Mouse (Mus musculus) limb, embryonic 14.5 days (tissue): Measurements from ENCODE around the gene Gm10282. TPM values are rescaled to one million over a fixed set of nuclear protein-coding genes. Genes with fewer than 3 reads are reported as not detected.

Experiments
- ATAC-seq: fragments of 200-750 bp; cut with Nextera tagmentation; 2 replicates; pipeline ENCODE4 v1.8.0; 2017; ENCODE audit warnings: low read depth, moderate number of reproducible peaks, moderate TSS enrichment; ENCODE audit not compliant: low FRiP score
- DNase-seq: peaks from one replicate; pipeline ENCODE4 v3.0.0-alpha.2; 2015; ENCODE audit warnings: low spot score
- H3K27ac ChIP-seq: fragments of 300-500 bp; sonication (generic); replicated peaks from 2 replicates; pipeline ENCODE4 v1.5.1; 2014; ENCODE audit warnings: low read depth, mild to moderate bottlenecking, low read length, moderate library complexity, mixed read lengths
- H3K27me3 ChIP-seq: fragments of 300-500 bp; sonication (generic); 2 replicates; pipeline ENCODE4 v1.6.1; 2014; ENCODE audit warnings: low read length, mixed read lengths; ENCODE audit not compliant: control insufficient read depth, insufficient read depth
- H3K36me3 ChIP-seq: fragments of 300-500 bp; sonication (generic); 2 replicates; pipeline ENCODE4 v1.6.1; 2014; ENCODE audit warnings: mild to moderate bottlenecking, low read length, moderate library complexity, mixed read lengths; ENCODE audit not compliant: control insufficient read depth, insufficient read depth
- H3K4me1 ChIP-seq: fragments of 300-500 bp; sonication (generic); 2 replicates; pipeline ENCODE4 v1.6.1; 2014; ENCODE audit warnings: antibody characterized with exemption, low read length, mixed read lengths; ENCODE audit not compliant: control insufficient read depth, insufficient read depth
- H3K4me2 ChIP-seq: fragments of 300-500 bp; sonication (generic); replicated peaks from 2 replicates; pipeline ENCODE4 v1.6.1; 2014; ENCODE audit warnings: low read depth, mild to moderate bottlenecking, low read length, moderate library complexity; ENCODE audit not compliant: severe bottlenecking
- H3K4me3 ChIP-seq: fragments of 300-500 bp; sonication (generic); replicated peaks from 2 replicates; pipeline ENCODE4 v1.5.1; 2014; ENCODE audit warnings: low read length
- H3K9ac ChIP-seq: fragments of 300-500 bp; sonication (generic); 2 replicates; pipeline ENCODE4 v1.6.1; 2014; ENCODE audit warnings: mild to moderate bottlenecking, low read depth, low read length, moderate library complexity; ENCODE audit not compliant: severe bottlenecking
- H3K9me3 ChIP-seq: fragments of 300-500 bp; sonication (generic); 2 replicates; pipeline ENCODE4 v1.6.1; 2016; ENCODE audit warnings: low read length; ENCODE audit not compliant: control insufficient read depth
- POLR2A ChIP-seq: fragments of 200-500 bp; IDR thresholded peaks from 2 replicates; pipeline ENCODE4 v1.8.0; 2012; ENCODE audit warnings: inconsistent platforms, mild to moderate bottlenecking, moderate library complexity, borderline replicate concordance; ENCODE audit not compliant: insufficient read depth, insufficient read length; ENCODE audit errors: extremely low read depth
- WGBS: fragments of 180-500 bp; shearing (Covaris S2); extraction: QIAGEN DNeasy Blood & Tissue Kit; methylation state at CpG from one replicate; pipeline ENCODE4 v1.1.7; 2014; 5-methylcytosine and 5-hydroxymethylcytosine counted together
- polyA plus RNA-seq, 2 experiments: library from polyadenylated mRNA; depleted of rRNA in 1 of 2; stranded (reverse) in 1 of 2; unstranded in 1 of 2; fragments of >200 nt; fragmentation: Nextera tagmentation in 1 of 2; extraction: Ambion mirVana in 1 of 2; gene quantifications; 2 replicates each; pipeline versions ENCODE4 v1.2.1 to v1.2.3; 2012 to 2014

The Gm10282 gene
- polyA plus RNA-seq, 2 experiments, result 26.2 to 30.0 TPM

DNA sequence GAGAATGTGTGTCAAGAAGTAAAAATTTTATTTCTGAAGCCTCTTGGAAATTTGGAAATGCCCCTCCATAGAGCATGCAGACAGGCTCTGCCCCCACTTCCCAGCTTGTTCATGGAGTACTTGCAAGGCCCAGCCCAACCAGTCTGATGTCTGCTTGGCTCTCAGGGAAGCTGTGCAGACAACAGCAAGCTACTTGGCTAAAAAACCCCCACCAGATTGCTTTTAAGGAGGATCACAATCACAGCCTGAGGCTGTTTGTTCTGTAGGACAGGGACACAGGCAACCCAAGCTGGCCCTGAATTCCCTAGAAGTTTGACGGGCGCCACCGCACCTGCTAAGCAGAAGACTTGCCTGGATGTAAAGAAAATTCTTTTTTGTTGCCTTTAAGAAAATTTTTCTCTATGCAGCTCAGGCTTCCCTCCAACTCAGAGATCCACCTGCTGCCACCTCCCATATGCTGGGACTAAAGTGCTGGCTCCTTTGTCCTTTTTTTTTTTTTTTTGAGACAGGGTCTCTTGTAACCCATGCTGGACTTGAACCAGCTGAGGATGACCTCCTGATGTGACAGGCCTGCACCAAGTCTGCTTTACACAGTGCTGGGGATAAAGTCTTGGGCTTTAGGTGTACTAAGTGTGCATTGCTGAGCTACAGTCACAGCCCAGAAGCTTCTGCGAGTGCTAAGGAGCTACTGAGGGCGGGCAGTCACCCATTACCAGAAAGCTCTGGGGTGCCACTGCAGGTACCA, 37.7 kb upstream of the Gm10282 start:
- Histone ChIP-seq H3K4me3 (no peak overlapping the region), H3K36me3 (peaks cover 85% of the 10 kb centered on the region), H3K27me3 (no peaks in the 10 kb centered on the region), H3K4me2 (no peak overlapping the region), H3K27ac (no peak overlapping the region), H3K9me3 (no peaks in the 10 kb centered on the region), H3K4me1 (no peaks in the 10 kb centered on the region), H3K9ac (no peak overlapping the region)
- no peak for TF ChIP-seq POLR2A
- ATAC-seq (0 out of 2 replicates have a peak, but pooled peaks have one; percentile 10), DNase-seq (no peak)
- 91% methylated on average over 5 of the region's 5 CpGs for WGBS

DNA sequence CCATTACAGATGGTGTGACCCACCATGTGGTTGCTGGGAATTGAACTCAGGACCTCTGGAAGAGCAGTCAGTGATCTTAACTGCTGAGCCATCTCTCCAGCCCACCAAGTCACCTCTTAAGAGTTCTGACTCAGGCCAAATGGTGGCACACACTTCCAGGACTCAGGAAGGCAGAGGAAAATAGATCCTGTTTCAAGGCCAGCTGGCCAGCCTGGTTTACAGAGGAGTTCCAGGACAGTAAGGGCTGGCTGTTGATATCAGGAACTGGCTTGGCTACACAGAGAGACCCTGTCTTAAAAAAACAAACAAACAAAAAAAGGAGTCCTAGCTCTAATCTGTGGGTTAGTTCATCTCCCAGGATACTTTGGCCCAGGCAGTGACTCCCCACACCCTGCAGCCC, 32.0 kb upstream of the Gm10282 start:
- TF ChIP-seq POLR2A, result no peak
- Histone ChIP-seq H3K36me3 (peaks cover 62% of the 10 kb centered on the region), H3K4me1 (no peaks in the 10 kb centered on the region), H3K4me3 (no peak overlapping the region), H3K4me2 (no peak overlapping the region), H3K27me3 (no peaks in the 10 kb centered on the region), H3K27ac (no peak overlapping the region), H3K9me3 (no peaks in the 10 kb centered on the region), H3K9ac (no peak overlapping the region)
- DNase-seq (no peak), ATAC-seq (no peak)

DNA sequence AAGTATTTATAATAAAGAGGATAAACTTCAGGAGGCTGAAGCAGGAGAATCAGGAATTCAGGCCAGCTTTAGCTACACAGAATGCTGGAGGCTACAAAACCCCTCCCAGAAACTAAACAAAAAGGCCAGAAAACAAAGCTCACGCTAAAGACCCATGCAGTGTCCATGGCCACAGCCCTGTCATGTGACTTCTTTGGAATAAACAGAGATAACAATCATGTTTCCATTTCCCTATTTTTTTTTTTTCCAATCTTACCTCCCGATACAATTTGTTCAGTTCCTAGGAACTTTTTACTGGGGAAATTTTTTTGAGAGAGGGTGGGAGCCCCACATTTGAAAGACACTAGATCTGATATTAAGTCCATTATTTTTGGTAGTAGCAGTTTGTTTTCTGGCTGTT, 31.2 kb upstream of the Gm10282 start:
- no peaks in the 10 kb centered on the region for H3K27me3 ChIP-seq
- WGBS, result 82% methylated on average over 2 of the region's 2 CpGs
- no peak for ATAC-seq

GRCm38 (mm10) chr8:72334144-72334641, 29.1 kb upstream of the Gm10282 start:
- no peak for TF ChIP-seq POLR2A
- Histone ChIP-seq H3K4me3 (no peak overlapping the region), H3K27me3 (no peaks in the 10 kb centered on the region), H3K27ac (no peak overlapping the region), H3K4me2 (no peak overlapping the region), H3K9ac (no peak overlapping the region), H3K4me1 (no peaks in the 10 kb centered on the region), H3K36me3 (peaks cover 34% of the 10 kb centered on the region), H3K9me3 (no peaks in the 10 kb centered on the region)
- WGBS, result 81% methylated on average over 4 of the region's 4 CpGs
- DNase-seq, result no peak
- no peak for ATAC-seq

More for the DNA sequence above, 31.2 kb upstream of the Gm10282 start:
- no peak for DNase-seq
- Histone ChIP-seq H3K36me3 (peaks cover 55% of the 10 kb centered on the region), H3K4me3 (no peak overlapping the region), H3K4me1 (no peaks in the 10 kb centered on the region), H3K4me2 (no peak overlapping the region), H3K9ac (no peak overlapping the region), H3K9me3 (no peaks in the 10 kb centered on the region), H3K27ac (no peak overlapping the region)
- TF ChIP-seq POLR2A, result no peak

DNA sequence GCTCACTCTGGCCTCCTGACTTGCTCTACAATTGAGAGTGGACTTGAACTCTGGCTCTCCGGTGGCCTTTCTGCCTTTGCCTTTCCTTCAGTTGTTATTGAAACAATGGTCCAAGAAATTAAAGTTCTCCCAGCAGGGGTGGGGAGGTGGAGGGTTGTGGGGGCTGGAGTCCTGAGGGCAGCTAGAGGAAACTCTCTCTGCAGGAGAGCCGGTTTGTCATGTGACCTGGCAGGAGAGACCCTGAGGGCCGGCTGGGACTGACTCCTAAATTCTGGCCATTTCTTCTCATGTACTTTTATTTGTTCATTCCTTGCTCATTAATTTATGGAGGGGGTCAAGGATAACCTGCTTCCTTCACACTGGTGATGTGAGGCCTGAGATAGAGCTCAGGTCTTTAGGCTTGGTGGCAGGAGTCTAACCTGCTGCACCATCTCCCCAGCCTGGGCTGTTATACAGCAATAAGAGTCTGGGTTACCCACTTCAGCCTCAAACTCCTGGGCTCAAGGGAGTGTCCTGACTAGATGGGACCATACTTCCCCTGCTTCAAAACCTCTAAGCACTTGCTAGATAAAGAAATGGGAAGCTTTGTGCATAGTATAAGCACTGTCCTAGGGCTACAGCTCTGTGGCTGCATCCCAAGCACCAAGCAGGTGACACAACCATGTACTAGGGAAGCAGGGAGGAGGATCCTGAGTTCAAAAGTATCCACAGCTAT, 28.5 kb upstream of the Gm10282 start:
- ATAC-seq (no peak), DNase-seq (no peak)
- Histone ChIP-seq H3K4me3 (no peak overlapping the region), H3K4me1 (no peaks in the 10 kb centered on the region), H3K36me3 (peaks cover 30% of the 10 kb centered on the region), H3K9me3 (no peaks in the 10 kb centered on the region), H3K27me3 (no peaks in the 10 kb centered on the region), H3K4me2 (no peak overlapping the region), H3K9ac (no peak overlapping the region), H3K27ac (no peak overlapping the region)
- no peak for TF ChIP-seq POLR2A
- WGBS, result 35% methylated on average over 3 of the region's 3 CpGs
